Mouse (Mus musculus) liver, postnatal 0 days (tissue): ENCODE measurements around the gene Zfp189.

Experiments
- CTCF ChIP-seq: sonication (generic); IDR thresholded peaks from 2 replicates; pipeline ENCODE4 v1.5.1; 2016; ENCODE audit warnings: antibody characterized with exemption, low read depth
- EP300 ChIP-seq: IDR thresholded peaks from 2 replicates; pipeline ENCODE4 v1.6.1; 2016; ENCODE audit warnings: antibody characterized with exemption, low read depth, mild to moderate bottlenecking

DNA sequence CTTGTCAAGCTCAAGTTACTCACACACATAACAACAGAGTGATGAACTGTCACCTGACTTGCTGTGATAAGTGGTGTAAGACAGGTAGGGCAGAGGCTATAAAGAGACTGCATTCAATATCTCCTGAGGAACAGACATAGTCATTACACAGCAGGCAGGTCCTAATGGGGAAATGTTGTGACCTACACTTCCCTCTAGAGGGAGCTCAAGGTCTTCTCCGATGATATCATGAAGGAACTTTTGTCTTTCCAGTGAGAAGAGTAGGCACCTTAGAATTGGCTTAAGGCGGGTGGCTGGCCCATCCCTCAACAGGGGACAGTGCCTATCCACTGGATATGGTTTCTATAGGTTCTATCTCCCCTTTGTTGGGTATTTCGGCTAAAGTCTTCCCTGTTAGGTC, 46.6 kb downstream of the Zfp189 start:
- peak; percentile 94 for TF ChIP-seq CTCF
- no peak for TF ChIP-seq EP300
